Mouse (Mus musculus): ENCODE data around the gene Abcd3.

- TF ChIP-seq TAL1 (IDR thresholded peaks at IDR 0.05; ENCODE audit: low read length) (no peak), MAFK (IDR thresholded peaks at IDR 0.05; ENCODE audit: borderline replicate concordance, low read depth, low read length) (no peak), CTCF (IDR thresholded peaks at IDR 0.05 in 2 of 3, conservative IDR thresholded peaks at IDR 0.05 in 1 of 3; ENCODE audit: control insufficient read depth in 1 of 3, insufficient read depth in 1 of 3, low read depth in 2 of 3, low read length in 3 of 3, poor library complexity in 1 of 3, severe bottlenecking in 1 of 3) (no peak), TBP (IDR thresholded peaks at IDR 0.05; ENCODE audit: low read depth, low read length) (no peak), POLR2AphosphoS5 (IDR thresholded peaks at IDR 0.05; ENCODE audit: borderline replicate concordance, low read depth, low read length) (no peak), USF1 (IDR thresholded peaks at IDR 0.05; ENCODE audit: low read depth, low read length) (no peak), MAX (IDR thresholded peaks at IDR 0.05; ENCODE audit: low read length) (no peak), UBTF (IDR thresholded peaks at IDR 0.05; ENCODE audit: borderline replicate concordance, insufficient read depth, low read depth, low read length) (no peak), SIN3A (IDR thresholded peaks at IDR 0.05; ENCODE audit: low read length) (no peak), POLR2A (IDR thresholded peaks at IDR 0.05; ENCODE audit: control insufficient read depth in 1 of 2, insufficient read depth in 1 of 2, low read depth in 1 of 2, low read length in 2 of 2, poor library complexity in 1 of 2) (no peak), POLR2AphosphoS2 (IDR thresholded peaks at IDR 0.05; ENCODE audit: low read length) (no peak), CHD2 (IDR thresholded peaks at IDR 0.05; ENCODE audit: low read length) (no peak), NRF1 (IDR thresholded peaks at IDR 0.05; ENCODE audit: insufficient read depth, low read depth, low read length, poor library complexity, severe bottlenecking) (no peak)
These were observed 20.9 kb downstream of the Abcd3 start for GRCm38 (mm10) chr3:121794214-121794613.

Data from MEL (cell line).